Mouse (Mus musculus): ENCODE results near the gene Strn.

GRCm38 (mm10) chr17:78766084-78766483 is 29.1 kb upstream of the Strn start:
- no peak for TF ChIP-seq CTCF (IDR thresholded peaks at IDR 0.05; ENCODE audit: low read depth)
- TF ChIP-seq EP300 (IDR thresholded peaks at IDR 0.05; ENCODE audit: low read depth): no peak

Data from liver, embryonic 14.5 days (tissue).